ENCODE assay signal across 8 mouse cellular contexts in the genomic region with DNA sequence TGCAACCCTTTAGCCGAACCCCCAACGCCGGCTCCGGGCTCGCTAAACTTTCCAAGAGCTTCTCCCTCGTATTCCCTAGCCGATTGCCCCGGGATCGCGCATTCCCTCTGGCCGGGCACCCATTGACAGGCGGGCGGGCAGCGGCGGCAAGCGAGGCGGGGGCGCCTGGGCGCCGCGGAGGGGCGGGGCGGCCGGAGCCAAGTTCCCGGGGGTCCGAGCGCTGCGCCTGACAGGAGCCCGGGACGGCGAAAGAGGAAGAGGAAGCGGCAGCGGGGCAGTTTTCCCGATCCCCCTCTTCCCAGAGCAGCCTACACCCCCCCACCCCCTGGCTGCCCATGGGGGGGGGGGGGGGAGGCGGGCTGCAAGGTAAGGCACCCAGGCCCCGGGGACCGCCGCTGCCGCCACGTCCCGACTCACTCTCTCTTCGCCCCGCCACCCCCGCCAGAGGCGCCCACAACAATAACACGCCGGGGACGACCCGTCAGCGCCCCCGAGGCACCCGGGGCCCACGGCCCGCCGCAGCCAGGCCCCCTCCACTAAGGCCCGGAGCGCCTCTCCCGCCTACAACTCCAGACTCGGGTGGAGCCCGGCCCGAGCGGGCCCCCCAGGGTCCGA. TPM values are rescaled to one million over a fixed set of nuclear protein-coding genes. Genes with fewer than 3 reads are reported as not detected.
DNase-seq lines count a peak whose midpoint lies in the region; ATAC-seq and TF ChIP-seq lines count a peak whose summit lies in the region.

No protein-coding gene starts in this region.

- H3K9ac ChIP-seq in hindbrain, embryonic 11.5 days (ENCODE audit: low read depth, low read length): peak overlapping the region; percentile 83

- no peak for TF ChIP-seq POLR2A in embryonic fibroblast, embryonic 13.5 days (IDR thresholded peaks at IDR 0.05; ENCODE audit: low read depth, low read length)

- peak overlapping the region; percentile 80 for H3K27ac ChIP-seq in embryonic fibroblast, embryonic 13.5 days (ENCODE audit: insufficient read depth, low read length)
- peak overlapping the region; percentile 95 for H3K27ac ChIP-seq in hindbrain, embryonic 11.5 days (ENCODE audit: low read depth, low read length)
- peak overlapping the region; percentile 95 for H3K27ac ChIP-seq in left cerebral cortex, adult 2 months

- H3K27me3 ChIP-seq in E14TG2a.4 (ENCODE audit: insufficient read depth, low read length): peaks cover 5% of the 10 kb centered on the region
- no peaks in the 10 kb centered on the region for H3K27me3 ChIP-seq in hindbrain, embryonic 11.5 days (ENCODE audit: control insufficient read depth, insufficient read depth, low read length)
- H3K27me3 ChIP-seq in megakaryocyte, embryonic 14.5 days (replicated peaks): no peaks in the 10 kb centered on the region

- H3K4me1 ChIP-seq in E14TG2a.4 (replicated peaks; ENCODE audit: low read depth, low read length): peaks cover 18% of the 10 kb centered on the region
- no peaks in the 10 kb centered on the region for H3K4me1 ChIP-seq in embryonic fibroblast, embryonic 13.5 days (ENCODE audit: control insufficient read depth, insufficient read depth, low read length)
- peaks cover 3% of the 10 kb centered on the region; the same call in 1 of the 2 replicates for H3K4me1 ChIP-seq in hindbrain, embryonic 11.5 days (replicated peaks; ENCODE audit: control insufficient read depth, insufficient read depth, low read length)
- H3K4me1 ChIP-seq in megakaryocyte, embryonic 14.5 days: peaks cover 37% of the 10 kb centered on the region

- peak; percentile 61 for DNase-seq in adrenal gland, adult 2 months
- no peak for DNase-seq in hindbrain, embryonic 11.5 days (ENCODE audit: low spot score)
- peak; percentile 23 to 40 for DNase-seq in left cerebral cortex, adult 2 months (ENCODE audit: extremely low spot score in 1 of 2, low spot score in 2 of 2)
- peak; percentile 17 to 28 for DNase-seq in right cerebral cortex, adult 2 months (ENCODE audit: low spot score in 2 of 2)
- no peak for DNase-seq in c-Kit-positive CD71-positive TER-119-positive erythroid progenitor cells, embryonic 14.5 days (ENCODE audit: low spot score)

- H3K4me3 ChIP-seq in E14TG2a.4 (replicated peaks; ENCODE audit: low read length): peak overlapping the region; percentile 97
- H3K4me3 ChIP-seq in embryonic fibroblast, embryonic 13.5 days (ENCODE audit: insufficient read depth, low read length): peak overlapping the region; percentile 97
- peak overlapping the region; percentile 71 for H3K4me3 ChIP-seq in hindbrain, embryonic 11.5 days (ENCODE audit: low read depth, low read length)
- H3K4me3 ChIP-seq in left cerebral cortex, adult 2 months: peak overlapping the region; percentile 100
- peak overlapping the region; percentile 93 for H3K4me3 ChIP-seq in megakaryocyte, embryonic 14.5 days (replicated peaks)

- peak; percentile 86 for ATAC-seq in hindbrain, embryonic 11.5 days (ENCODE audit: low FRiP score)

- TF ChIP-seq CTCF in E14TG2a.4 (conservative IDR thresholded peaks at IDR 0.05; ENCODE audit: low read length): no peak
- no peak for TF ChIP-seq CTCF in embryonic fibroblast, embryonic 13.5 days (IDR thresholded peaks at IDR 0.05; ENCODE audit: borderline replicate concordance, insufficient read depth, low read length)
- TF ChIP-seq CTCF in left cerebral cortex, adult 2 months (IDR thresholded peaks at IDR 0.05): no peak

- H3K36me3 ChIP-seq in E14TG2a.4 (ENCODE audit: insufficient read depth, low read length): no peaks in the 10 kb centered on the region
- H3K36me3 ChIP-seq in hindbrain, embryonic 11.5 days (ENCODE audit: control insufficient read depth, insufficient read depth, low read length): no peaks in the 10 kb centered on the region
- H3K36me3 ChIP-seq in megakaryocyte, embryonic 14.5 days (replicated peaks; ENCODE audit: low read length): no peaks in the 10 kb centered on the region

- H3K4me2 ChIP-seq in hindbrain, embryonic 11.5 days (replicated peaks; ENCODE audit: low read depth, low read length): peak overlapping the region; percentile 70

- WGBS in hindbrain, embryonic 11.5 days: 0% methylated on average over 32 of the region's 63 CpGs

- H3K9me3 ChIP-seq in E14TG2a.4 (ENCODE audit: low read length): no peaks in the 10 kb centered on the region
- no peaks in the 10 kb centered on the region for H3K9me3 ChIP-seq in hindbrain, embryonic 11.5 days (ENCODE audit: control insufficient read depth, low read length)
- H3K9me3 ChIP-seq in megakaryocyte, embryonic 14.5 days: 0 out of 2 replicates have a peak, but pooled peaks cover under 1% of the 10 kb centered on the region

- intact Hi-C loops in left cerebral cortex, adult 2 months (cut with DNase I): loop anchor here (2.0 to 5.0 kb wide), 4 partner anchors 77 to 145 kb away; no protein-coding TSS in a partner anchor

RNA-seq across cellular contexts. Expression of a gene that starts 7.5 kb away (rescaled TPM):
- total RNA-seq in adrenal gland, adult 2 months (2021): 10 to 100 TPM; 36.5 to 43.8 TPM
- 7.7 and 9.3 TPM in 2 replicates for polyA plus RNA-seq in adrenal gland, adult 2 months (2012; rRNA removed)
- 45.2 and 48.4 TPM in 2 replicates for polyA plus RNA-seq in embryonic fibroblast, embryonic 13.5 days (2011; ENCODE audit: insufficient read length, low read depth, missing spikeins)
- polyA plus RNA-seq in hindbrain, embryonic 11.5 days (2014; fragmentation: Nextera tagmentation; extraction: Ambion mirVana): 70.8 and 71.5 TPM in 2 replicates
- 10 to 100 TPM; 66.0 to 68.6 TPM for total RNA-seq in left cerebral cortex, adult 2 months (2021)
- 0.74 and 1.3 TPM in 2 replicates for polyA plus RNA-seq in megakaryocyte, embryonic 14.5 days (2012; ENCODE audit: insufficient read depth, low replicate concordance)

Comparison
In these comparisons a context has a peak if more than half of its experiments do, and no peak if none do; other contexts are left out.
1. DNase-seq: peak in adrenal gland, adult 2 months (single experiment), left cerebral cortex, adult 2 months (2 of 2) and right cerebral cortex, adult 2 months (2 of 2); none in hindbrain, embryonic 11.5 days (single experiment) and c-Kit-positive CD71-positive TER-119-positive erythroid progenitor cells, embryonic 14.5 days (single experiment).
2. Peak in every context shown above with its lines, with median percentiles within 50 percentile points of each other: H3K4me3 ChIP-seq and H3K27ac ChIP-seq.